Mouse (Mus musculus) heart, postnatal 25 days (tissue): ENCODE measurements around the gene Arhgap45. TPM values are rescaled to one million over a fixed set of nuclear protein-coding genes. Genes with fewer than 3 reads are reported as not detected.

Source experiments
- DNase-seq: peaks from one replicate; pipeline ENCODE4 v3.0.0; 2022; ENCODE audit warnings: low spot score
- intact Hi-C: fragments of 180-260 bp; cut with DNase I; formaldehyde crosslinking; loops from one replicate; pipeline ENCODE4 v1.15.1; 2025
- total RNA-seq, 2 experiments: library from RNA; stranded (reverse); gene quantifications; 2 replicates each; pipeline ENCODE4 v1.2.3; 2021

The Arhgap45 gene
- total RNA-seq = 1 to 10 TPM; 4.7 to 4.9 TPM

- intact Hi-C loops = no loop called here
- DNase-seq = no peak
Measured at GRCm38 (mm10) chr10:80016511-80016910, at the start of gene Arhgap45. TSS of gene Arhgap45 (plus strand) at chr10:80016653.

- DNase-seq = no peak
Measured at GRCm38 (mm10) chr10:79966886-79967400, 49.5 kb upstream of the Arhgap45 start.

GRCm38 (mm10) chr10:79968181-79968580, 48.3 kb upstream of the Arhgap45 start:
- DNase-seq = no peak
- intact Hi-C loops = no loop called here

More at GRCm38 (mm10) chr10:79966886-79967400, 49.5 kb upstream of the Arhgap45 start:
- intact Hi-C loops = no loop called here

- no peak for DNase-seq
- intact Hi-C loops = no loop called here
Measured at GRCm38 (mm10) chr10:79969124-79969568, 47.3 kb upstream of the Arhgap45 start.

GRCm38 (mm10) chr10:79970415-79971182, 45.9 kb upstream of the Arhgap45 start, which contains the start of gene Grin3b:
TSS of gene Grin3b (plus strand) at chr10:79970715.
- DNase-seq = no peak
- intact Hi-C loops = no loop called here

- intact Hi-C loops = no loop called here
- DNase-seq = no peak
Measured at GRCm38 (mm10) chr10:79971183-79971497, 45.3 kb upstream of the Arhgap45 start.

- intact Hi-C loops = no loop called here
- no peak for DNase-seq
Measured at GRCm38 (mm10) chr10:79972831-79973230, 43.6 kb upstream of the Arhgap45 start.

- DNase-seq = no peak
- intact Hi-C loops = no loop called here
Measured at GRCm38 (mm10) chr10:79974087-79974486, 42.4 kb upstream of the Arhgap45 start.

GRCm38 (mm10) chr10:79974668-79975067, 41.8 kb upstream of the Arhgap45 start:
- intact Hi-C loops = no loop called here
- DNase-seq = no peak

- no peak for DNase-seq
- intact Hi-C loops = no loop called here
Measured at GRCm38 (mm10) chr10:79976071-79976721, 40.3 kb upstream of the Arhgap45 start.

- intact Hi-C loops = no loop called here
- DNase-seq = no peak
Measured at GRCm38 (mm10) chr10:79976722-79977107, 39.7 kb upstream of the Arhgap45 start.

- no peak for DNase-seq
- intact Hi-C loops = no loop called here
Measured at GRCm38 (mm10) chr10:79977324-79977723, 39.1 kb upstream of the Arhgap45 start.

GRCm38 (mm10) chr10:79978061-79978460, 38.4 kb upstream of the Arhgap45 start:
- intact Hi-C loops = no loop called here
- DNase-seq = no peak

GRCm38 (mm10) chr10:79979401-79980155, 36.9 kb upstream of the Arhgap45 start:
- intact Hi-C loops = no loop called here
- DNase-seq = no peak

GRCm38 (mm10) chr10:79983205-79983604, 33.2 kb upstream of the Arhgap45 start:
- no peak for DNase-seq
- intact Hi-C loops = loop anchor here (1.0 kb wide), 1 partner anchor 23 kb away; the partner anchor contains the start of gene Wdr18

- no peak for DNase-seq
- intact Hi-C loops = loop anchor here (1.0 kb wide), 1 partner anchor 23 kb away; the partner anchor contains the start of gene Wdr18
Measured at GRCm38 (mm10) chr10:79983670-79984069, 32.8 kb upstream of the Arhgap45 start.

GRCm38 (mm10) chr10:79984195-79984816, 32.1 kb upstream of the Arhgap45 start, which contains the start of gene Tmem259:
TSS of gene Tmem259 (minus strand) at chr10:79984330.
- intact Hi-C loops = no loop called here
- peak; percentile 75 for DNase-seq

- intact Hi-C loops = loop anchor here (5.0 kb wide), 1 partner anchor 152 kb away; the partner anchor contains the start of gene Atp5d
- peak; percentile 97 for DNase-seq
Measured at GRCm38 (mm10) chr10:79984871-79985270, 31.6 kb upstream of the Arhgap45 start.
